Mouse (Mus musculus) limb, embryonic 11.5 days (tissue): Measurements from ENCODE around the gene Gucy2c. TPM values are rescaled to one million over a fixed set of nuclear protein-coding genes. Genes with fewer than 3 reads are reported as not detected.
A peak's percentile ranks its signal among the peaks of the same experiment; 100 is the strongest.

Experiments used
- ATAC-seq: fragments of 200-750 bp; cut with Nextera tagmentation; 2 replicates; pipeline ENCODE4 v1.8.0; 2017; ENCODE audit warnings: low read depth; ENCODE audit not compliant: insufficient number of reproducible peaks, low FRiP score, low TSS enrichment
- DNase-seq: peaks from one replicate; pipeline ENCODE4 v3.0.0-alpha.2; 2015; ENCODE audit warnings: low spot score
- H3K27ac ChIP-seq: fragments of 300-500 bp; sonication (generic); replicated peaks from 2 replicates; pipeline ENCODE4 v1.5.1; 2014; ENCODE audit warnings: low read depth, mild to moderate bottlenecking, low read length
- H3K27me3 ChIP-seq: fragments of 300-500 bp; sonication (generic); 2 replicates; pipeline ENCODE4 v1.6.1; 2014; ENCODE audit warnings: mild to moderate bottlenecking, low read length, mixed read lengths; ENCODE audit not compliant: control insufficient read depth, insufficient read depth
- H3K36me3 ChIP-seq: fragments of 300-500 bp; sonication (generic); 2 replicates; pipeline ENCODE4 v1.6.1; 2014; ENCODE audit warnings: mild to moderate bottlenecking, low read length, moderate library complexity, mixed read lengths; ENCODE audit not compliant: control insufficient read depth, insufficient read depth
- H3K4me1 ChIP-seq: fragments of 300-500 bp; sonication (generic); 2 replicates; pipeline ENCODE4 v1.6.1; 2014; ENCODE audit warnings: low read length, mixed read lengths; ENCODE audit not compliant: control insufficient read depth, insufficient read depth
- H3K4me2 ChIP-seq: fragments of 300-500 bp; sonication (generic); 2 replicates; pipeline ENCODE4 v1.6.1; 2014; ENCODE audit warnings: low read depth, mild to moderate bottlenecking, moderate library complexity; ENCODE audit not compliant: severe bottlenecking
- H3K4me3 ChIP-seq: fragments of 300-500 bp; sonication (generic); 2 replicates; pipeline ENCODE4 v1.5.1; 2014; ENCODE audit warnings: low read depth, low read length
- H3K9ac ChIP-seq: fragments of 300-500 bp; sonication (generic); 2 replicates; pipeline ENCODE4 v1.6.1; 2014; ENCODE audit warnings: mild to moderate bottlenecking, low read length
- H3K9me3 ChIP-seq: fragments of 300-500 bp; sonication (generic); 2 replicates; pipeline ENCODE4 v1.6.1; 2016; ENCODE audit warnings: low read length; ENCODE audit not compliant: control insufficient read depth
- WGBS: fragments of 180-500 bp; shearing (Covaris S2); extraction: QIAGEN DNeasy Blood & Tissue Kit; methylation state at CpG from one replicate; pipeline ENCODE4 v1.1.7; 2014; 5-methylcytosine and 5-hydroxymethylcytosine counted together
- polyA plus RNA-seq: library from polyadenylated mRNA; unstranded; fragments of >200 nt; fragmentation: Nextera tagmentation; extraction: Ambion mirVana; gene quantifications from 2 replicates; pipeline ENCODE4 v1.2.1, GENCODE M21; 2014

Gene Gucy2c
- polyA plus RNA-seq, 1 experiment from 2014 or later: 0.35 TPM

GRCm38 (mm10) chr6:136817549-136817948, 36.0 kb upstream of the Gucy2c start:
- Histone ChIP-seq H3K27ac (no peak overlapping the region), H3K4me2 (no peak overlapping the region), H3K4me3 (no peak overlapping the region), H3K36me3 (peaks cover 63% of the 10 kb centered on the region), H3K9ac (no peak overlapping the region), H3K9me3 (no peaks in the 10 kb centered on the region), H3K27me3 (no peaks in the 10 kb centered on the region), H3K4me1 (no peaks in the 10 kb centered on the region)
- no peak for DNase-seq
- ATAC-seq: no peak
- 91% methylated on average over 3 of the region's 3 CpGs for WGBS

- no peak overlapping the region for H3K9ac ChIP-seq
- H3K4me2 ChIP-seq: no peak overlapping the region
- 95% methylated on average over 21 of the region's 21 CpGs for WGBS
- H3K9me3 ChIP-seq: no peaks in the 10 kb centered on the region
- H3K4me1 ChIP-seq: no peaks in the 10 kb centered on the region
- H3K4me3 ChIP-seq: no peak overlapping the region
- H3K27me3 ChIP-seq: no peaks in the 10 kb centered on the region
- H3K36me3 ChIP-seq: peaks cover 60% of the 10 kb centered on the region
- H3K27ac ChIP-seq: no peak overlapping the region
- ATAC-seq (no peak), DNase-seq (no peak)
These were observed 35.3 kb upstream of the Gucy2c start for GRCm38 (mm10) chr6:136816826-136817225.

- Histone ChIP-seq H3K4me1 (no peaks in the 10 kb centered on the region), H3K4me3 (no peak overlapping the region), H3K36me3 (peaks cover 46% of the 10 kb centered on the region), H3K27me3 (no peaks in the 10 kb centered on the region), H3K4me2 (no peak overlapping the region), H3K9me3 (no peaks in the 10 kb centered on the region), H3K9ac (no peak overlapping the region), H3K27ac (no peak overlapping the region)
- DNase-seq: no peak
- WGBS: 94% methylated on average over 7 of the region's 7 CpGs
- ATAC-seq: no peak
These were observed 33.8 kb upstream of the Gucy2c start for GRCm38 (mm10) chr6:136815381-136815780.

GRCm38 (mm10) chr6:136813117-136813516, 31.6 kb upstream of the Gucy2c start:
- no peak overlapping the region for H3K9ac ChIP-seq
- H3K36me3 ChIP-seq: peaks cover 36% of the 10 kb centered on the region
- ATAC-seq: no peak
- H3K27me3 ChIP-seq: no peaks in the 10 kb centered on the region
- no peak overlapping the region for H3K27ac ChIP-seq
- WGBS: 47% methylated on average over 4 of the region's 4 CpGs
- H3K4me2 ChIP-seq: no peak overlapping the region
- H3K4me1 ChIP-seq: no peaks in the 10 kb centered on the region
- H3K9me3 ChIP-seq: no peaks in the 10 kb centered on the region
- no peak for DNase-seq
- H3K4me3 ChIP-seq: no peak overlapping the region

- no peak overlapping the region for H3K9ac ChIP-seq
These were observed 29.6 kb upstream of the Gucy2c start for GRCm38 (mm10) chr6:136811196-136811595.

GRCm38 (mm10) chr6:136809673-136810072, 28.1 kb upstream of the Gucy2c start:
- Histone ChIP-seq H3K4me3 (peak overlapping the region; percentile 71; the same call in 1 of the 2 replicates), H3K27ac (no peak overlapping the region), H3K36me3 (peaks cover 14% of the 10 kb centered on the region), H3K27me3 (no peaks in the 10 kb centered on the region), H3K4me2 (peak overlapping the region; percentile 90; the same call in 1 of the 2 replicates), H3K9me3 (no peaks in the 10 kb centered on the region), H3K9ac (no peak overlapping the region), H3K4me1 (peaks cover 2% of the 10 kb centered on the region; the same call in 1 of the 2 replicates)
- ATAC-seq: no peak
- DNase-seq: no peak
- 77% methylated on average over 13 of the region's 13 CpGs for WGBS

More at GRCm38 (mm10) chr6:136811196-136811595, 29.6 kb upstream of the Gucy2c start:
- Histone ChIP-seq H3K4me3 (no peak overlapping the region), H3K4me1 (no peaks in the 10 kb centered on the region), H3K27me3 (no peaks in the 10 kb centered on the region), H3K36me3 (peaks cover 24% of the 10 kb centered on the region), H3K27ac (no peak overlapping the region), H3K9me3 (no peaks in the 10 kb centered on the region), H3K4me2 (no peak overlapping the region)
- 89% methylated on average over 10 of the region's 10 CpGs for WGBS
- DNase-seq: no peak
- ATAC-seq: no peak

GRCm38 (mm10) chr6:136809077-136809476, 27.5 kb upstream of the Gucy2c start:
- Histone ChIP-seq H3K4me1 (peaks cover 2% of the 10 kb centered on the region; the same call in 1 of the 2 replicates), H3K27me3 (no peaks in the 10 kb centered on the region), H3K4me3 (peak overlapping the region; percentile 71), H3K27ac (no peak overlapping the region), H3K9ac (peak overlapping the region; percentile 55; the same call in 1 of the 2 replicates), H3K9me3 (no peaks in the 10 kb centered on the region), H3K36me3 (peaks cover 10% of the 10 kb centered on the region), H3K4me2 (peak overlapping the region; percentile 90)
- no peak for DNase-seq
- no peak for ATAC-seq
- WGBS: 38% methylated on average over 14 of the region's 14 CpGs

- Histone ChIP-seq H3K4me3 (peak overlapping the region; percentile 71), H3K4me2 (peak overlapping the region; percentile 90), H3K9me3 (no peaks in the 10 kb centered on the region), H3K27ac (no peak overlapping the region), H3K27me3 (no peaks in the 10 kb centered on the region), H3K4me1 (peaks cover 2% of the 10 kb centered on the region; the same call in 1 of the 2 replicates), H3K36me3 (peaks cover 6% of the 10 kb centered on the region; the same call in 1 of the 2 replicates), H3K9ac (peak overlapping the region; percentile 55)
- 0 out of 2 replicates have a peak, but pooled peaks have one; percentile 0 for ATAC-seq
- WGBS: 1% methylated on average over 28 of the region's 28 CpGs
- peak; percentile 44 for DNase-seq
These were observed 27.1 kb upstream of the Gucy2c start for GRCm38 (mm10) chr6:136808631-136809046.

- Histone ChIP-seq H3K27ac (0 out of 2 replicates have a peak within 1 kb of the TSS, but pooled peaks have one; percentile 11), H3K9ac (peak within 1 kb of the TSS; percentile 55), H3K36me3 (peaks cover 3% of the 10 kb centered on the region; the same call in 1 of the 2 replicates), H3K27me3 (no peaks in the 10 kb centered on the region), H3K4me2 (peak within 1 kb of the TSS; percentile 90), H3K4me3 (peak within 1 kb of the TSS; percentile 71), H3K9me3 (no peaks in the 10 kb centered on the region), H3K4me1 (peaks cover 6% of the 10 kb centered on the region; the same call in 1 of the 2 replicates)
- DNase-seq (peak; percentile 99), ATAC-seq (peak; percentile 77)
- WGBS: under 1% methylated on average over 34 of the region's 34 CpGs
These were observed 26.5 kb upstream of the Gucy2c start, which contains the start of gene H2afj for GRCm38 (mm10) chr6:136808014-136808417. Gene H2afj, plus strand, starts transcription at chr6:136808244.
